Mouse (Mus musculus) heart, embryonic 16.5 days (tissue): ENCODE results near the gene Themis2. TPM values are rescaled to one million over a fixed set of nuclear protein-coding genes. Genes with fewer than 3 reads are reported as not detected.
"Not testable (repeated sequence)": the region's sequence is repeated elsewhere in the genome, so short reads cannot be mapped to it uniquely, and the experiment has no call there.

Experiments used
- ATAC-seq: fragments of 200-750 bp; cut with Nextera tagmentation; replicated peaks from 2 replicates; pipeline ENCODE4 v1.8.0; 2017; ENCODE audit warnings: moderate number of reproducible peaks; ENCODE audit not compliant: insufficient read depth, low FRiP score; ENCODE audit errors: extremely low read depth
- H3K27ac ChIP-seq: fragments of 300-500 bp; sonication (generic); 2 replicates; pipeline ENCODE4 v1.5.1; 2014; ENCODE audit warnings: mild to moderate bottlenecking, low read length, control low read depth, moderate library complexity
- H3K27me3 ChIP-seq: fragments of 300-500 bp; sonication (generic); 2 replicates; pipeline ENCODE4 v1.6.1; 2014; ENCODE audit warnings: low read length, mixed read lengths; ENCODE audit not compliant: control insufficient read depth, insufficient read depth
- H3K36me3 ChIP-seq: fragments of 300-500 bp; sonication (generic); 2 replicates; pipeline ENCODE4 v1.6.1; 2014; ENCODE audit not compliant: control insufficient read depth, insufficient read depth
- H3K4me1 ChIP-seq: fragments of 300-500 bp; sonication (generic); 2 replicates; pipeline ENCODE4 v1.6.1; 2014; ENCODE audit warnings: low read length, mixed read lengths; ENCODE audit not compliant: control insufficient read depth, insufficient read depth
- H3K4me2 ChIP-seq: fragments of 300-500 bp; sonication (generic); 2 replicates; pipeline ENCODE4 v1.6.1; 2014; ENCODE audit warnings: low read depth, mild to moderate bottlenecking, control low read depth, low read length
- H3K4me3 ChIP-seq: fragments of 300-500 bp; sonication (generic); 2 replicates; pipeline ENCODE4 v1.5.1; 2014; ENCODE audit warnings: mild to moderate bottlenecking, control low read depth, low read length
- H3K9ac ChIP-seq: fragments of 300-500 bp; sonication (generic); 2 replicates; pipeline ENCODE4 v1.6.1; 2014; ENCODE audit warnings: low read length, control low read depth
- H3K9me3 ChIP-seq: fragments of 300-500 bp; sonication (generic); replicated peaks from 2 replicates; pipeline ENCODE4 v1.6.1; 2016; ENCODE audit warnings: low read length; ENCODE audit not compliant: control insufficient read depth
- WGBS: fragments of 180-500 bp; shearing (Covaris S2); extraction: QIAGEN DNeasy Blood & Tissue Kit; methylation state at CpG from one replicate; pipeline ENCODE4 v1.1.7; 2014; 5-methylcytosine and 5-hydroxymethylcytosine counted together
- polyA plus RNA-seq: library from polyadenylated mRNA; unstranded; fragments of >200 nt; fragmentation: Nextera tagmentation; extraction: Ambion mirVana; gene quantifications from 2 replicates; pipeline ENCODE4 v1.2.1, GENCODE M21; 2015

Gene Themis2
- polyA plus RNA-seq, 1 experiment from 2014 or later: 1.9 TPM

DNA sequence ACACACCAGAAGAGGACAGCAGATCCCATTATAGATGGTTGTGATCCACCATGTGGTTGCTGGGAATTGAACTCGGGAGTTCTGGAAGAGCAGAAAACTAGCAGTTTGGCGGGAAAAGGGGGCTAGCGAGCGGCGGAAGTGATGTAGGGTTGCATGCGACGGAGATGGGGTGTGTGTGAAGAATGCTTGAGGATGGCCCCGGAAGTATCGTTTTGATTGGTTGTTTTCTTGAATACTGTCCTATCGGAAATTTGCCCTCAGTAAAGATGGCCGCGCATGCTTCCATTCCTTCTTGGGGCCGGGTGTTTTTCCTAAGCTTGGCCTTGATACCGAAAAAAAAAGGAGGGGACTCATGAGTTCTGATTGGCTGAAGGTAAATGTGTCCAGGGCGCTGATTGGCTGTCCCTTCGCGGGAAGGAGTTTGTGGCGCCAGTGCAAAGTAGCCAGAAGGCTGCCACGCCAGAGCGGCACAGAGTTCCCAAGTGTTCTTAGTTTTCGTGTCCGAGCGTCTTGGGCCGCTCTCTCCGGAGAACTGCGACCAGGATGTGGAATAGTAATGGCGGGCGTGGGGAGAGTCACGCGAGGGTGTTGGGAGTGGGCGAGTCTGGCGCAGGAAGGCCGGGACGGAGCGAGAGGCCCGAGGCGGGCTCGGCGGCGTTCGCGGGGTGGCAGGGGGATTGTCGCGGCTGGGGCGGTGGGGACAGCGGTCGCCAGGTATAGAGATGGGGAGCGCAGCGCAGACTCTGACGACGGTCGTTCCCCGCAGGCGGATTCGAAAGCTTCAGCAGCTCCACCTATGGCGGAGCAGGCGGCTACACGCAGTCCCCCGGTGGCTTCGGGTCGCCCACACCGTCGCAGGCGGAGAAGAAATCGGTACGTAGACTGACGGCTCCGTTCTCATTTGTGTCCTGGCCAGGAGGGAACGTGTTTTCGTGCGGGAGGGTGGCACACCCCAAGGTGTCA, 28.0 kb downstream of the Themis2 start, which contains the start of gene Rpa2:
Gene Rpa2 (plus strand): TSS at position 419 of the 963 bp plus-strand sequence.
- H3K9ac ChIP-seq: peak within 1 kb of the TSS; percentile 89
- peak; percentile 95 for ATAC-seq
- peak within 1 kb of the TSS; percentile 93 for H3K4me3 ChIP-seq
- H3K36me3 ChIP-seq: peaks cover 21% of the 10 kb centered on the region
- under 1% methylated on average over 71 of the region's 71 CpGs for WGBS
- no peaks in the 10 kb centered on the region for H3K9me3 ChIP-seq
- H3K27ac ChIP-seq: peak within 1 kb of the TSS; percentile 79
- peaks cover 7% of the 10 kb centered on the region for H3K4me1 ChIP-seq
- peak within 1 kb of the TSS; percentile 90 for H3K4me2 ChIP-seq
- no peaks in the 10 kb centered on the region for H3K27me3 ChIP-seq

DNA sequence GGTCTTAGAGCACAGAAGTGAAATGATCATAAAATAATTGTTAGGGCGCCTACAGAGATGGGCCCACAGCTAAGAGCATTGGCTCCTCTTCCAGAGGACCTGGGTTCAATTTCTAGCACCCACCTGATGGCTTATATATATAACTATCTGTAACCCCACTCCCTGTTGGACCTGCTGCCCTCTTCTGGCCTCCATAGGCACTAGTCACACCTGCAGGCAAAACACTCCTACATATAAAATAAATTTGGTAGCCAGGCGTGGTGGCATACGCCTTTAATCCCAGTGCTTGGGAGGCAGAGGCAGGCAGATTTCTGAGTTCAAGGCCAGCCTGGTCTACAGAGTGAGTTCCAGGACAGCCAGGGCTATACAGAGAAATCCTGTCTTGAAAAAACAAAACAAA, 33.1 kb downstream of the Themis2 start:
- H3K4me3 ChIP-seq, H3K27me3 ChIP-seq, H3K4me2 ChIP-seq, H3K27ac ChIP-seq, H3K9ac ChIP-seq, H3K36me3 ChIP-seq, ATAC-seq, H3K4me1 ChIP-seq, H3K9me3 ChIP-seq: not testable (repeated sequence)
- 83% methylated on average over 3 of the region's 3 CpGs for WGBS

GRCm38 (mm10) chr4:132762602-132763001, 33.6 kb downstream of the Themis2 start:
- Histone ChIP-seq H3K27me3 (no peaks in the 10 kb centered on the region; the same call in 1 of the 2 replicates), H3K4me2 (no peak overlapping the region), H3K4me3 (no peak overlapping the region), H3K27ac (no peak overlapping the region), H3K4me1 (no peaks in the 10 kb centered on the region), H3K36me3 (no peaks in the 10 kb centered on the region), H3K9me3 (no peaks in the 10 kb centered on the region), H3K9ac (no peak overlapping the region)
- WGBS: 69% methylated on average over 6 of the region's 6 CpGs
- no peak for ATAC-seq

GRCm38 (mm10) chr4:132760296-132760695, 35.9 kb downstream of the Themis2 start:
- 38% methylated on average over 3 of the region's 3 CpGs for WGBS
- H3K36me3 ChIP-seq: no peaks in the 10 kb centered on the region
- no peaks in the 10 kb centered on the region; the same call in 1 of the 2 replicates for H3K27me3 ChIP-seq
- no peak for ATAC-seq
- no peaks in the 10 kb centered on the region for H3K9me3 ChIP-seq
- H3K4me2 ChIP-seq: no peak overlapping the region
- H3K27ac ChIP-seq: no peak overlapping the region
- H3K9ac ChIP-seq: no peak overlapping the region
- H3K4me3 ChIP-seq: no peak overlapping the region
- peaks cover 7% of the 10 kb centered on the region for H3K4me1 ChIP-seq

GRCm38 (mm10) chr4:132757633-132758351, 38.4 kb downstream of the Themis2 start:
- WGBS: 70% methylated on average over 7 of the region's 7 CpGs
- H3K36me3 ChIP-seq: no peaks in the 10 kb centered on the region
- H3K4me3 ChIP-seq: no peak overlapping the region
- ATAC-seq: no peak
- no peak overlapping the region for H3K27ac ChIP-seq
- H3K4me1 ChIP-seq: peaks cover 7% of the 10 kb centered on the region
- peak overlapping the region; percentile 98; the same call in 1 of the 2 replicates for H3K4me2 ChIP-seq
- no peaks in the 10 kb centered on the region for H3K9me3 ChIP-seq
- H3K27me3 ChIP-seq: no peaks in the 10 kb centered on the region; the same call in 1 of the 2 replicates
- H3K9ac ChIP-seq: no peak overlapping the region

- no peaks in the 10 kb centered on the region for H3K36me3 ChIP-seq
- H3K9me3 ChIP-seq: no peaks in the 10 kb centered on the region
- ATAC-seq: peak; percentile 85
- peak within 1 kb of the TSS; percentile 70 for H3K9ac ChIP-seq
- H3K4me2 ChIP-seq: peak within 1 kb of the TSS; percentile 98
- no peak within 1 kb of the TSS for H3K27ac ChIP-seq
- H3K4me3 ChIP-seq: peak within 1 kb of the TSS; percentile 64
- H3K4me1 ChIP-seq: peaks cover 7% of the 10 kb centered on the region
- H3K27me3 ChIP-seq: no peaks in the 10 kb centered on the region; the same call in 1 of the 2 replicates
- under 1% methylated on average over 22 of the region's 22 CpGs for WGBS
These were observed 39.2 kb downstream of the Themis2 start, which contains the start of gene Smpdl3b for GRCm38 (mm10) chr4:132756974-132757373. Smpdl3b (minus strand) TSS chr4:132757252.

DNA sequence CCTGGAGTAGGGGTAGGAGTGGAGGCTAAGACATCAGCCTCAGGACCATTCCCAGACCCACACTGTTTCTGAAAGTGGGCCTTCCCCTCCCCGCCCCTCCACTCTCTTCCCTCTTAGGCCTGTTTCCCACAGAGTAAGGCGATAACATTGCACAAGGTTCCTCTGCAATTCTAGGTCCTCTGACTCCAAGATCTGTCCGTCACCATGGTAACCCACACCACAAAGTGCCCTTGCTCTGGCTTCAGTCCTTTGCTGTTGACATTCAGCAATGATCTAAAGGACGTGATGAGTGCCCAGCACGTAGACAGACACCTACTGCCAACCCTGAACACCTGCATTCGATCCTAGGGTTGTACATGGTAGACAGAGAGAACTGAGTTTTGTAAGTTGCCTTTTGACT, 43.2 kb downstream of the Themis2 start:
- no peak overlapping the region for H3K27ac ChIP-seq
- H3K4me2 ChIP-seq: no peak overlapping the region
- H3K9ac ChIP-seq: no peak overlapping the region
- H3K27me3 ChIP-seq: no peaks in the 10 kb centered on the region; the same call in 1 of the 2 replicates
- no peaks in the 10 kb centered on the region for H3K9me3 ChIP-seq
- 52% methylated on average over 6 of the region's 6 CpGs for WGBS
- peaks cover 7% of the 10 kb centered on the region for H3K4me1 ChIP-seq
- no peaks in the 10 kb centered on the region for H3K36me3 ChIP-seq
- no peak overlapping the region for H3K4me3 ChIP-seq
- no peak for ATAC-seq

DNA sequence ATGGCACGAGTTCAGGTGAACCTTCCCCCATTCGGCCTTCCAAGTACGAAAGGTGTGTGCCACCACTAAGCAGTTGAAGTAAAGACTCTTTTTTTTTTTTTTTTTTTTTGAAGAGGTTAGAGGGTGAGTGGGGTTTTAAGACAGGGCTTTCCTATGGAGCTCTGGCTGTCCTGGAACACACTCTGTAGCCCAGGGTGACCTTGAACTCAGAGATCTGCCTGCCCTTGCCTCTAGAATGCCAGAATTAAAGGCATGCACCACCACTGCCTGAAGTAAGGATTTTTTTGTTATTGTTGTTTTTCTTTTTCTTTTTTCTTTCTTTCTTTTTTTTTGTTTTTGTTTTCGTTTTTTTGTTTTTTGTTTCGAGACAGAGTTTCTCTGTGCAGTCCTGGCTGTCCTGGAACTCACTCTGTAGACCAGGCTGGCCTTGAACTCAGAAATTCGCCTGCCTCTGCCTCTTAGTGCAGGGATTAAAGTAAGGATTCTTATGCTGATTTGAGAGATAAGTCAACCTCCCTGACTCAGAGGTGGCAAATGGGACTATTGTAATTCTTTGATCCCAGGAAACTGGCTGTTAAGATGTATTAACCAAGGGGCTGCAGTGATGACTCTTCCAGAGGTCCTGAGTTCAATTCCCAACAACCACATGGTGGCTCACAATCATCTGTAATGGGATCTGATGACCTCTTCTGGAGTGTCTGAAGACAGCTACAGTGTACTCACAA, 46.8 kb downstream of the Themis2 start:
- no peaks in the 10 kb centered on the region for H3K27me3 ChIP-seq
- H3K27ac ChIP-seq: no peak overlapping the region
- H3K4me3 ChIP-seq: no peak overlapping the region
- H3K36me3 ChIP-seq: no peaks in the 10 kb centered on the region
- H3K4me1 ChIP-seq: peaks cover 4% of the 10 kb centered on the region; the same call in 1 of the 2 replicates
- no peak overlapping the region for H3K9ac ChIP-seq
- H3K4me2 ChIP-seq: no peak overlapping the region
- ATAC-seq: no peak
- 76% methylated on average over 6 of the region's 6 CpGs for WGBS
- H3K9me3 ChIP-seq: no peaks in the 10 kb centered on the region
